Mouse (Mus musculus) left cerebral cortex, postnatal 25 days (tissue): Measurements from ENCODE around the gene Rap1b. TPM values are rescaled to one million over a fixed set of nuclear protein-coding genes. Genes with fewer than 3 reads are reported as not detected.

Experiments
- DNase-seq, 2 experiments: peaks; one replicate each; pipeline ENCODE4 v3.0.0; 2022; ENCODE audit warnings: low spot score in 2 of 2, mixed read lengths in 1 of 2
- intact Hi-C: fragments of 180-260 bp; cut with DNase I; formaldehyde crosslinking; loops from one replicate; pipeline ENCODE4 v1.15.1; 2025
- total RNA-seq, 2 experiments: library from RNA; stranded (reverse); gene quantifications; 2 replicates each; pipeline ENCODE4 v1.2.3; 2021

Gene Rap1b
- total RNA-seq, 2 experiments from 2014 or later: 64.0 to 69.5 TPM

GRCm38 (mm10) chr10:117829472-117830155 lies 16.2 kb downstream of the Rap1b start:
- no peak for DNase-seq
- intact Hi-C loops: no loop called here

GRCm38 (mm10) chr10:117829022-117829421 lies 16.8 kb downstream of the Rap1b start:
- intact Hi-C loops: no loop called here
- no peak for DNase-seq

GRCm38 (mm10) chr10:117828536-117828935 lies 17.3 kb downstream of the Rap1b start:
- intact Hi-C loops: no loop called here
- DNase-seq: no peak

GRCm38 (mm10) chr10:117824647-117825046 lies 21.2 kb downstream of the Rap1b start:
- intact Hi-C loops: no loop called here
- DNase-seq: no peak

- DNase-seq: no peak
- intact Hi-C loops: no loop called here
These were observed 21.7 kb downstream of the Rap1b start for GRCm38 (mm10) chr10:117824139-117824538.

- intact Hi-C loops: no loop called here
- no peak for DNase-seq
These were observed 22.5 kb downstream of the Rap1b start for GRCm38 (mm10) chr10:117823321-117823720.

- DNase-seq: no peak
- intact Hi-C loops: no loop called here
These were observed 27.2 kb downstream of the Rap1b start for GRCm38 (mm10) chr10:117818600-117818999.

GRCm38 (mm10) chr10:117816721-117817120 lies 29.1 kb downstream of the Rap1b start:
- intact Hi-C loops: no loop called here
- DNase-seq: no peak

- intact Hi-C loops: no loop called here
- no peak for DNase-seq
These were observed 33.3 kb downstream of the Rap1b start for GRCm38 (mm10) chr10:117812501-117812900.

- DNase-seq: no peak
- intact Hi-C loops: no loop called here
These were observed 34.3 kb downstream of the Rap1b start for GRCm38 (mm10) chr10:117811555-117811954.

- DNase-seq: no peak
- intact Hi-C loops: no loop called here
These were observed 35.3 kb downstream of the Rap1b start for GRCm38 (mm10) chr10:117810506-117810905.

- intact Hi-C loops: no loop called here
These were observed 37.8 kb downstream of the Rap1b start for GRCm38 (mm10) chr10:117808068-117808467.

GRCm38 (mm10) chr10:117805919-117806318 lies 39.9 kb downstream of the Rap1b start:
- DNase-seq: no peak
- intact Hi-C loops: no loop called here

More at GRCm38 (mm10) chr10:117808068-117808467, 37.8 kb downstream of the Rap1b start:
- no peak for DNase-seq

- intact Hi-C loops: no loop called here
- DNase-seq: no peak
These were observed 41.7 kb downstream of the Rap1b start for GRCm38 (mm10) chr10:117803870-117804850.

GRCm38 (mm10) chr10:117801886-117802285 lies 43.9 kb downstream of the Rap1b start:
- no peak for DNase-seq
- intact Hi-C loops: no loop called here

- intact Hi-C loops: no loop called here
- no peak for DNase-seq
These were observed 46.0 kb downstream of the Rap1b start for GRCm38 (mm10) chr10:117799806-117800205.

- no peak for DNase-seq
- intact Hi-C loops: no loop called here
These were observed 47.3 kb downstream of the Rap1b start for GRCm38 (mm10) chr10:117798436-117799035.

- DNase-seq: no peak
- intact Hi-C loops: no loop called here
These were observed 48.2 kb downstream of the Rap1b start for GRCm38 (mm10) chr10:117797684-117798083.

- intact Hi-C loops: no loop called here
- DNase-seq: no peak
These were observed 48.7 kb downstream of the Rap1b start for GRCm38 (mm10) chr10:117797106-117797505.

GRCm38 (mm10) chr10:117796181-117796580 lies 49.7 kb downstream of the Rap1b start:
- intact Hi-C loops: no loop called here
- DNase-seq: no peak
